Mouse (Mus musculus): ENCODE data around the gene Spint2. TPM values are rescaled to one million over a fixed set of nuclear protein-coding genes. Genes with fewer than 3 reads are reported as not detected.
"Not testable (repeated sequence)": the region's sequence is repeated elsewhere in the genome, so short reads cannot be mapped to it uniquely, and the experiment has no call there.

Gene Spint2
- polyA plus RNA-seq, 1 experiment, result 21.4 TPM

DNA sequence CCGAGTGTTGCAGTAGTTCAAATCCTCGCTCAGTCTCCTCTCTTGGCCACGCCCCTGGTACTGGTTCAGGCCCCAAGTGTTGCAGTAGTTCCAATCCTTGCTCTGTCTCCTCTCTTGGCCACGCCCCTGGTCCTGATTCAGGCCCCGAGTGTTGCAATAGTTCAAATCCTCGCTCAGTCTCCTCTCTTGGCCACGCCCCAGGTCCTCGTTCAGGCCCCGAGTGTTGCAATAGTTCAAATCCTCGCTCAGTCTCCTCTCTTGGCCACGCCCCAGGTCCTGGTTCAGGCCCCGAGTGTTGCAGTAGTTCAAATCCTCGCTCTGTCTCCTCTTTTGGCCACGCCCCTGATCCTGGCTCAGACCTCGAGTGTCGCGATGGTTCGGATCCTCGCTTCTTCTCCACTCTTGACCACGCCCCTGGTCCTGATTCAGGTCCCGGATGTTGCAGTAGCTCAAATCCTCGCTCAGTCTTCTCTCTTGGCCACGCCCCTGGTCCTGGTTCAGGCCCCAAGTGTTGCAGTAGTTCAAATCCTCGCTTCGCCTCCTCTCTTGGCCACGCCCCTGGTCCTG lies 69.4 kb downstream of the Spint2 start:
- DNase-seq (ENCODE audit: extremely low spot score in 1 of 2, low spot score in 1 of 2), result no peak

DNA sequence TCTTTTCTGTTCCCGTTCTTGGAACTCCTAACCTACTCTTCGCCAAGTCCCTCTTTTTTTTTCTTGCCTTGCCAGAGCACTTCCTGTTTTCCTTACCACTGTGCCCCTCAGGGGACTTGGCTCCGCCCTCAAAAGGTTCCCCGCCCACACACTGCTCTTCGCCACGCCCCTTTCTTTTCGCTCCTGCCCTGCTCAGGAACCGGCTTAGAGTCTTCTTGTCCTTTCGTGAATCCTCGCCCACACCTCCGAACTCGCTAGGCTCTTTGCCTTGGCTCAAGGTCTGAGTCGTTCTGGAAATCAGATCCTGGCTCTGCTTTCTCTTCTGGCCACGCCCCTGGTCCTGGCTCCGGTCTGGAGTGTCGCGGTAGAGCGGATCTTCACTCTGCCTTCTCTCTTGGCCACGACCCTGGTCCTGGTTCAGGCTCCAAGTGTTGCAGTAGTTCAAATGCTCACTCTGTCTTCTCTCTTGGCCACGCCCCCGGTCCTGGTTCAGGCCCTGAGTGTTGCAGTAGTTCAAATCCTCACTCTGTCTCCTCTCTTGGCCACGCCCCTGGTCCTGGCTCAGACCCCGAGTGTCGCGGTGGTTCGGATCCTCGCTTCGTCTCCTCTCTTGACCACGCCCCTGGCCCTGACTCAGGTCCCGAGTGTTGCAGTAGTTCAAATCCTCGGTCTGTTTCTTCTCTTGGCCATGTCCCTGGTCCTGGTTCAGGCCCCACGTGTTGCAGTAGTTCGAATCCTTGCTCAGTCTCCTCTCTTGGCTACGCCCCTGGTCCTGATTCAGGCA lies 70.1 kb downstream of the Spint2 start:
- DNase-seq (ENCODE audit: extremely low spot score in 1 of 2, low spot score in 1 of 2), result peak; percentile 24 to 61

DNA sequence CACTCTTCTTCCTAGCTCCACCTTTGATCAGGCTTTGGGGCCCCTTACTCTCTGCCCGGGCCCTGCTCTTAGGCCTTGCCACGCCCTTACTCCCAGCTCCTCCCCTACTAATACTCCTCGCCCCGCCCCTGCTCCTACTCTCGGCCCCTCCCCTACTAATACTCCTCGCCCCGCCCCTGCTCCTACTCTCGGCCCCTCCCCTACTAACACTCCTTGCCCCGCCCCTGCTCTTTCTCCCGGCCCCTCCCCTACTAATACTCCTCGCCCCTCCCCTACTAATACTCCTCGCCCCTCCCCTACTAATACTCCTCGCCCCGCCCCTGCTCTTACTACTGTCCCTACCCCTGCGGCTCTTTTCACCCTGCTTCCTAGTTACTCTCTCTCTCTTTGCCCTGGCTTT lies 70.7 kb downstream of the Spint2 start:
- DNase-seq (ENCODE audit: extremely low spot score in 1 of 2, low spot score in 1 of 2), result not testable (repeated sequence)

Other genes starting within 250 kb of the Spint2 start
- 10.1 and 12.2 TPM in 2 replicates for gene Ryr1, start 156.7 kb downstream of the Spint2 start, polyA plus RNA-seq (2012; rRNA removed)
- gene Rasgrp4, start 147.1 kb downstream of the Spint2 start, polyA plus RNA-seq (2012; rRNA removed), result 2.5 and 2.6 TPM in 2 replicates
- 56.8 and 65.5 TPM in 2 replicates for gene Fam98c, start 125.7 kb downstream of the Spint2 start, polyA plus RNA-seq (2012; rRNA removed)
- 0.65 and 0.78 TPM in 2 replicates for gene Ggn, start 111.7 kb downstream of the Spint2 start, polyA plus RNA-seq (2012; rRNA removed)
- gene Spred3, start 111.5 kb downstream of the Spint2 start, polyA plus RNA-seq (2012; rRNA removed), result 35.5 and 38.0 TPM in 2 replicates
- 197 and 217 TPM in 2 replicates for gene Psmd8, start 101.2 kb downstream of the Spint2 start, polyA plus RNA-seq (2012; rRNA removed)
- 4.9 and 6.2 TPM in 2 replicates for gene Catsperg1, start 67.9 kb downstream of the Spint2 start, polyA plus RNA-seq (2012; rRNA removed)
- 2.5 TPM in 2 replicates for gene Kcnk6, start 49.4 kb downstream of the Spint2 start, polyA plus RNA-seq (2012; rRNA removed)
- 61.8 and 66.5 TPM in 2 replicates for gene Yif1b, start 43.6 kb downstream of the Spint2 start, polyA plus RNA-seq (2012; rRNA removed)
- 0.34 and 0.40 TPM in 2 replicates for gene 2200002D01Rik, start 33.4 kb downstream of the Spint2 start, polyA plus RNA-seq (2012; rRNA removed)
- 22.1 and 26.9 TPM in 2 replicates for gene Ppp1r14a, start 7.4 kb upstream of the Spint2 start, polyA plus RNA-seq (2012; rRNA removed)
- gene Dpf1, start 22.0 kb upstream of the Spint2 start, polyA plus RNA-seq (2012; rRNA removed), result 90.5 and 91.9 TPM in 2 replicates
- gene Sipa1l3, start 236.7 kb upstream of the Spint2 start, polyA plus RNA-seq (2012; rRNA removed), result 38.2 and 41.4 TPM in 2 replicates

Data from frontal cortex, adult 2 months (tissue).